Mouse (Mus musculus) small intestine, adult 2 months (tissue): ENCODE results near the gene Lrrc58.

Experiments used
- CTCF ChIP-seq: fragments of 200-500 bp; IDR thresholded peaks from 2 replicates; pipeline ENCODE4 v1.5.1; 2012; ENCODE audit warnings: low read depth, mild to moderate bottlenecking, control low read depth, inconsistent platforms, low read length, moderate library complexity, mixed read lengths; ENCODE audit not compliant: insufficient replicate concordance, insufficient read length; ENCODE audit errors: extremely low read depth
- POLR2A ChIP-seq: fragments of 200-500 bp; IDR thresholded peaks from 2 replicates; pipeline ENCODE4 v1.6.1; 2012; ENCODE audit warnings: low read depth, mild to moderate bottlenecking, control low read depth, inconsistent platforms, low read length, moderate library complexity

DNA sequence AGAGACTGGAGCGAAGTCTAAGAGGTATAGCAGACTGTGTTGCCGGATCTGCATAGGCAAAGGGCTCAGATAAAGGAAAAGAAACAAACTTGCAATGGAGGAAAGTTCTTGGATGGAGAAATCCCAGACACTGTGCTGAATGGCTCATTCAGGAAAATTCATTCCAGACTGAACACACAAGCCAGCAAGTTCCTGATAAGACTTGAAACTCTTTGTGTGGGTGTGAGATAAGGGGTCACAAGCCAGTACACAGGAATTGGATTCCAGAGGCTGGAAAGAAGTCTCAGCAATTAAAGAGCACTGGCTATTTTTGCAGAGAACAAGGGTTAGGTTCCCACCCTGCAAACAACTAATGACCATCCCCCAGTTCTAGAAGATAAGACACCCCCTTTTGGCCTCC lies 25.8 kb downstream of the Lrrc58 start:
- TF ChIP-seq POLR2A, result no peak
- TF ChIP-seq CTCF, result no peak
